Mouse (Mus musculus) G1E (cell line): ENCODE measurements around the gene Zfp219. TPM values are rescaled to one million over a fixed set of nuclear protein-coding genes. Genes with fewer than 3 reads are reported as not detected.
A peak's percentile ranks its signal among the peaks of the same experiment; 100 is the strongest.

Experiments used
- ATAC-seq: 2 replicates; pipeline ENCODE4 v1.8.0; 2016; ENCODE audit warnings: mild to moderate bottlenecking; ENCODE audit not compliant: insufficient number of reproducible peaks, poor library complexity, low FRiP score, severe bottlenecking; ENCODE audit errors: extremely low read depth
- DNase-seq: peaks from one replicate; pipeline ENCODE4 v3.0.0; 2012; ENCODE audit warnings: low spot score
- H3K27me3 ChIP-seq: 2 replicates; pipeline ENCODE4 v1.6.1; 2012; ENCODE audit warnings: mild to moderate bottlenecking, low read length, inconsistent platforms; ENCODE audit not compliant: insufficient read depth
- H3K36me3 ChIP-seq: replicated peaks from 2 replicates; pipeline ENCODE3; 2012; ENCODE audit warnings: mild to moderate bottlenecking, inconsistent platforms
- H3K4me1 ChIP-seq: 2 replicates; pipeline ENCODE4 v1.6.1; 2012; ENCODE audit warnings: low read depth, low read length, inconsistent platforms, mixed read lengths; ENCODE audit not compliant: insufficient read depth
- H3K4me3 ChIP-seq: 2 replicates; pipeline ENCODE4 v1.5.1; 2012; ENCODE audit warnings: low read depth, mild to moderate bottlenecking, inconsistent platforms, low read length, moderate library complexity, mixed read lengths
- H3K9me3 ChIP-seq: replicated peaks from 2 replicates; pipeline ENCODE4 v1.6.1; 2012; ENCODE audit warnings: inconsistent platforms
- CTCF ChIP-seq: IDR thresholded peaks from 2 replicates; pipeline ENCODE4 v1.5.1; 2012; ENCODE audit warnings: low read depth, low read length, inconsistent platforms, mixed read lengths
- GATA1 ChIP-seq: IDR thresholded peaks from 2 replicates; pipeline ENCODE4 v1.6.1; 2012; ENCODE audit warnings: borderline replicate concordance, low read length, inconsistent platforms, mixed read lengths
- GATA2 ChIP-seq: IDR thresholded peaks from 2 replicates; pipeline ENCODE4 v1.6.1; 2012; ENCODE audit warnings: low read depth, low read length, inconsistent platforms, borderline replicate concordance
- POLR2AphosphoS5 ChIP-seq: IDR thresholded peaks from 2 replicates; pipeline ENCODE4 v1.6.1; 2012; ENCODE audit warnings: low read depth, low read length, inconsistent platforms; ENCODE audit not compliant: insufficient replicate concordance
- TAL1 ChIP-seq: conservative IDR thresholded peaks from 2 replicates; pipeline ENCODE4 v1.6.1; 2012; ENCODE audit warnings: low read depth, low read length, inconsistent platforms, mixed read lengths
- polyA plus RNA-seq: library from polyadenylated mRNA; stranded (reverse); fragments of >175 nt; gene quantifications from 2 replicates; pipeline ENCODE4 v1.2.3, GENCODE M21; 2012
- total RNA-seq, 2 experiments: library from RNA; stranded (forward) in 1 of 2; stranded (reverse) in 1 of 2; fragments of 200-1000 nt in 1 of 2; fragments of >200 nt in 1 of 2; fragmentation: Nextera tagmentation in 1 of 2; gene quantifications; 2 replicates each; pipeline ENCODE4 v1.2.3; 2014 to 2017

Gene Zfp219
- total and polyA plus RNA-seq, 3 experiments = 16.9 to 83.1 (median 29.6) TPM

- ATAC-seq (peak; percentile 42; the same call in 1 of the 2 replicates), DNase-seq (peak; percentile 73)
- peaks cover 36% of the 10 kb centered on the region for H3K36me3 ChIP-seq
- peaks cover 65% of the 10 kb centered on the region for H3K4me1 ChIP-seq
- no peaks in the 10 kb centered on the region for H3K9me3 ChIP-seq
- TF ChIP-seq CTCF (no peak), GATA1 (no peak), GATA2 (no peak), POLR2AphosphoS5 (no peak), TAL1 (no peak)
- H3K27me3 ChIP-seq = no peaks in the 10 kb centered on the region
- peak overlapping the region; percentile 71 for H3K4me3 ChIP-seq
These were observed 5.7 kb downstream of the Zfp219 start for GRCm38 (mm10) chr14:52014761-52015311.

DNA sequence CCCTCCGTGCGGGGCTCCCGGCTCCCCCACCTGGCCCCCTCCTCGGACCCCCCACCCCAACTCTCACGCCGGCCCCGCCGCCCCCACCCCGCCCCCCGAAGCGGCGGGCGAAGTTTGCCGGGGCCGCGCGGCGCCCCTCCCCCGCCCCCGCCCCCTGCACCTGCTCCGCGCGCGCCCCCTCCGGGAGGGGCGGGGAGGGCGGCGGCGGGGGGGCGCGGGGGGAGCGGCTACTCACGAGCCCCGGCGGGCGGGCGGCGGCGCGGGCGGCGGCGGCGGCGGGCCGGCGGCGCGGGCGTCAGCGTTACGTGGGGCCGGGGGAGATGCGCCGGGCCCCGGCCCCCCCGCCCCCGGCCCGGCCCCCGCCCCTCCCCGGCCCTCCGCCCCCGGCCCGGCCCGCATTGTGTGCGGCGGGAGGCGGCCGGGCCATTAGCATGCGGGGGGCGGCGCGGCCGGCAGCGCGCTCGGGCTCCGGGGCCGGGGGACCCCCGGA lies 6.2 kb downstream of the Zfp219 start:
- Histone ChIP-seq H3K9me3 (no peaks in the 10 kb centered on the region), H3K27me3 (no peaks in the 10 kb centered on the region), H3K36me3 (peaks cover 41% of the 10 kb centered on the region), H3K4me1 (peaks cover 67% of the 10 kb centered on the region), H3K4me3 (peak overlapping the region; percentile 71)
- TF ChIP-seq GATA2 (no peak), POLR2AphosphoS5 (no peak), GATA1 (no peak), CTCF (no peak), TAL1 (no peak)
- DNase-seq (peak; percentile 34), ATAC-seq (no peak)

DNA sequence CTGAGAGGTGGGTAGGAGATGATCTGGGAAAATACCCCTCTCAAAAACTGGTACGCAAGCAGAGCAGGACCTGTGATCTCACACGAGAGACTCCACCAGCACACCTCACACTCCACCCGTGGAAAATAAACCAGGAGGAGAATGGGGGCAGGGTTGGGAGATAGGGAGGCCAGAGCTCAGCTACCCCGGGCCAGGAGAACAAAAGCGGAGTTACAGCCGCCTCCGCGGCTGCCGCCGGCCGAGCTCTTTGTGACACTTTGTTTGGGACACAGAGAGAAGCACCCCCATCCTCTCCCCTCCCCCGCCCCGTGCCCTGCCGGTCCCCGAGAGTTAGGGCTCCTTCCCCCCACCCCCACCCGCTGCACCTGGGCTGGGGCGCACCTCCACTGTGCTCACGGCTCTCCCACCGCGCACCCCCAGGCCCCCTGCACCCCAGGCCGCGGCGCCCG lies 6.7 kb downstream of the Zfp219 start:
- TF ChIP-seq TAL1 = no peak
- no peak for TF ChIP-seq GATA1
- no peak for TF ChIP-seq POLR2AphosphoS5
- no peak for TF ChIP-seq GATA2
- Histone ChIP-seq H3K27me3 (no peaks in the 10 kb centered on the region), H3K4me1 (peaks cover 67% of the 10 kb centered on the region), H3K9me3 (no peaks in the 10 kb centered on the region), H3K4me3 (peak overlapping the region; percentile 71), H3K36me3 (peaks cover 46% of the 10 kb centered on the region)
- ATAC-seq = no peak
- peak; percentile 46 for DNase-seq

DNA sequence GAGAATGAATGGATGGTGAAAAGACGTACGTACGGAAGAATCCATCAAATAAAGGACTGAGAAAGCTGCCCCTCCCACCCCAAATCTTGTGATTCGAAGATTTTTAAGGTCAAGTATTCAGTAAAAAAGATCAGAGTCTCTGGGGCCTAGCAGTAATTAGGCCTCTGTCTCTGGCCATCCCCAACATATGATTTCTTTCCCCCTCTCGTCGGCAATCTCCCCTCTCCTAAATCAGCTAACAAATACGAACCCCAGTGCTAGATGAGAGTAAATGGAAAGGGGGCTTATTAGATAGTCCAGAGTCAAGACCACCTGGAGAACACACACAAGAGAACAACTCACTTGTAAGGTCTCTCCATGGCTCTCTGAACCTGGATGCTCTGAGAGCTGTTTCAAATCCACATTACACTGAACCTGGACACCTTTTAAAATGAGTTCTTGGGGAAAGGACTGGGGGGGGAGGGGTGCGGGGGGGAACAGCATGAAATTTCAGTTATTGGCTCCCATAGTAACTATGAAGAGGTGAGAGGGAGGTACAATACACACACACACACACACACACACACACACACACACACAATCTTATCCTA lies 7.4 kb downstream of the Zfp219 start:
- Histone ChIP-seq H3K36me3 (peaks cover 46% of the 10 kb centered on the region), H3K27me3 (no peaks in the 10 kb centered on the region), H3K9me3 (no peaks in the 10 kb centered on the region), H3K4me3 (no peak overlapping the region), H3K4me1 (peaks cover 66% of the 10 kb centered on the region)
- ATAC-seq (no peak), DNase-seq (no peak)
- TF ChIP-seq TAL1 = no peak

DNA sequence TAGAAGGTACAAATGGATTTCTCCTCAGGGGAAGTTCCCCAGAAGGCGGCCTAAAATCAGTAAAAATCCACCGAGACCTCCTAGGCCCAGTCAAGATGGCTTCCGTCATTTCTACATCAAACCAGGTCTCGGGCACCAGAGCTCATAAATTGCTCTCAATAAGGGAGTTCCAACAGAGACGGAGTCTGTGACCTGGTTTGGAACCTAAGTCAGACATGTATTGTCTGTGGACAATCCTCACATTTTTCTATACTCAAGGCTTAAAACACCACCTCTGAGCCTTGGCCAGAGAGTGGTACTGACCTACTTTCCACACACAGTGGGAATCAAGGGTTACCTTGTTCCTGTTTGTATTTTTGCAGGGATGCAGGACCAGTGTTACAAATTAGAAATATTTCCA lies 8.0 kb downstream of the Zfp219 start:
- DNase-seq = no peak
- H3K4me3 ChIP-seq = no peak overlapping the region
- peaks cover 61% of the 10 kb centered on the region for H3K4me1 ChIP-seq
- H3K36me3 ChIP-seq = peaks cover 42% of the 10 kb centered on the region
- no peaks in the 10 kb centered on the region for H3K9me3 ChIP-seq
- no peaks in the 10 kb centered on the region for H3K27me3 ChIP-seq
- TF ChIP-seq GATA1 (no peak), CTCF (no peak), GATA2 (no peak), TAL1 (no peak), POLR2AphosphoS5 (no peak)
- ATAC-seq = no peak

- ATAC-seq = no peak
- H3K4me3 ChIP-seq = no peak overlapping the region
- no peak for DNase-seq
- no peaks in the 10 kb centered on the region for H3K27me3 ChIP-seq
- no peaks in the 10 kb centered on the region for H3K9me3 ChIP-seq
- peaks cover 43% of the 10 kb centered on the region for H3K36me3 ChIP-seq
- TF ChIP-seq CTCF (no peak), POLR2AphosphoS5 (no peak), GATA2 (no peak), TAL1 (no peak), GATA1 (no peak)
- peaks cover 60% of the 10 kb centered on the region for H3K4me1 ChIP-seq
These were observed 8.4 kb downstream of the Zfp219 start for GRCm38 (mm10) chr14:52012085-52012484.

DNA sequence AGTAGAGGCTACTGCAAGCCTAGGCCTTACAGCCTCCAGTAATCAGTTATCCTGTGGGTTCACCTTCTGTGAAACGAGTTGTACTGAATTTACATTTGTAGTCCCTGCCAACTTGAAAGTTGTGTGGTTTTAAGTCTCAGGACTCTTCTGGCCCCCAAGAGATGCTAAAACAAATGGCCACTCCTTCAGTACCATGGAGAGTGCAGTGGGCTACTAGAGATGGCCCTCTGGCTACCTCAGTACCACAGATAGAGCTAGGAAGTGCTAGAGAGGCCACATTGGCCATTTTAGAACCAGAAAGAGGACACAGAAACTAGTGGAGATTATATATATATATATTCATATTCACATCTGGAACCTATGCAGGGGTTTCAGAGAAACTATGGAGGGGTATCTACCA lies 8.8 kb downstream of the Zfp219 start:
- peaks cover 56% of the 10 kb centered on the region for H3K4me1 ChIP-seq
- no peak for TF ChIP-seq GATA1
- no peak for TF ChIP-seq POLR2AphosphoS5
- TF ChIP-seq GATA2 = no peak
- TF ChIP-seq CTCF = no peak
- H3K9me3 ChIP-seq = no peaks in the 10 kb centered on the region
- H3K36me3 ChIP-seq = peaks cover 43% of the 10 kb centered on the region
- H3K4me3 ChIP-seq = no peak overlapping the region
- DNase-seq = no peak
- ATAC-seq = no peak
- no peaks in the 10 kb centered on the region for H3K27me3 ChIP-seq
